Mouse (Mus musculus) cerebellum, adult 2 months (tissue): Measurements from ENCODE around the gene Tmem109. TPM values are rescaled to one million over a fixed set of nuclear protein-coding genes. Genes with fewer than 3 reads are reported as not detected.

ENCODE experiments used
- DNase-seq, 2 experiments: peaks; one replicate each; pipeline ENCODE4 v3.0.0; 2021
- H3K27ac ChIP-seq: fragments of 200-500 bp; 2 replicates; pipeline ENCODE4 v1.5.1; 2012; ENCODE audit warnings: low read length, control low read depth, inconsistent platforms; ENCODE audit not compliant: insufficient read depth
- H3K27me3 ChIP-seq: fragments of 200-500 bp; 2 replicates; pipeline ENCODE4 v1.6.1; 2012; ENCODE audit warnings: inconsistent platforms, mild to moderate bottlenecking, low read length, moderate library complexity; ENCODE audit not compliant: control insufficient read depth, insufficient read depth
- H3K4me1 ChIP-seq: fragments of 200-500 bp; 2 replicates; pipeline ENCODE4 v1.6.1; 2011; ENCODE audit warnings: low read length; ENCODE audit not compliant: control insufficient read depth, insufficient read depth
- H3K4me3 ChIP-seq: fragments of 200-500 bp; replicated peaks from 2 replicates; pipeline ENCODE3; 2011; ENCODE audit warnings: mild to moderate bottlenecking, low read depth, low read length, control low read depth; ENCODE audit not compliant: insufficient read depth
- CTCF ChIP-seq: fragments of 200-500 bp; IDR thresholded peaks from 2 replicates; pipeline ENCODE4 v1.5.1; 2011; ENCODE audit warnings: low read depth, mild to moderate bottlenecking, control low read depth, low read length, moderate library complexity, borderline replicate concordance; ENCODE audit not compliant: insufficient read depth
- POLR2A ChIP-seq: fragments of 200-500 bp; IDR thresholded peaks from 2 replicates; pipeline ENCODE4 v1.6.1; 2011; ENCODE audit warnings: low read length, control low read depth, borderline replicate concordance; ENCODE audit not compliant: insufficient read depth
- WGBS: fragments of 180-500 bp; shearing (Covaris S2); methylation state at CpG from one replicate; pipeline ENCODE4 v1.1.7; 2018; 5-methylcytosine and 5-hydroxymethylcytosine counted together
- polyA plus RNA-seq: library from polyadenylated mRNA; depleted of rRNA; stranded (reverse); fragments of >200 nt; gene quantifications from 2 replicates; pipeline ENCODE4 v1.2.3, GENCODE M21; 2012

The Tmem109 gene
- polyA plus RNA-seq, 1 experiment, result 109 TPM

GRCm38 (mm10) chr19:10916506-10916905, 34.7 kb upstream of the Tmem109 start:
- TF ChIP-seq POLR2A, result no peak
- no peak for TF ChIP-seq CTCF
- whole genome bisulfite sequencing, result 65% methylated on average over 5 of the region's 5 CpGs
- peaks cover 9% of the 10 kb centered on the region for H3K4me1 ChIP-seq
- DNase-seq, result no peak
- no peak overlapping the region for H3K27ac ChIP-seq
- no peak overlapping the region for H3K4me3 ChIP-seq
- H3K27me3 ChIP-seq, result no peaks in the 10 kb centered on the region

GRCm38 (mm10) chr19:10914870-10915269, 33.1 kb upstream of the Tmem109 start:
- no peak for DNase-seq
- Histone ChIP-seq H3K27me3 (no peaks in the 10 kb centered on the region), H3K27ac (no peak overlapping the region), H3K4me1 (peaks cover 9% of the 10 kb centered on the region), H3K4me3 (no peak overlapping the region)
- no peak for TF ChIP-seq POLR2A
- TF ChIP-seq CTCF, result no peak
- WGBS, result 82% methylated on average over 2 of the region's 2 CpGs

- WGBS, result 64% methylated on average over 7 of the region's 7 CpGs
These were observed 32.5 kb upstream of the Tmem109 start for GRCm38 (mm10) chr19:10914291-10914690.

GRCm38 (mm10) chr19:10909087-10909721, 27.4 kb upstream of the Tmem109 start:
- DNase-seq, result no peak
- TF ChIP-seq POLR2A (no peak), CTCF (no peak)
- H3K27me3 ChIP-seq, result no peaks in the 10 kb centered on the region
- no peak overlapping the region for H3K27ac ChIP-seq
- 87% methylated on average over 6 of the region's 6 CpGs for WGBS
- H3K4me3 ChIP-seq, result no peak overlapping the region
- no peaks in the 10 kb centered on the region for H3K4me1 ChIP-seq

More at GRCm38 (mm10) chr19:10914291-10914690, 32.5 kb upstream of the Tmem109 start:
- peaks cover 9% of the 10 kb centered on the region for H3K4me1 ChIP-seq
- TF ChIP-seq POLR2A (no peak), CTCF (no peak)
- no peaks in the 10 kb centered on the region for H3K27me3 ChIP-seq
- no peak overlapping the region for H3K4me3 ChIP-seq
- H3K27ac ChIP-seq, result no peak overlapping the region
- DNase-seq, result no peak

- Histone ChIP-seq H3K4me1 (no peaks in the 10 kb centered on the region), H3K4me3 (no peak overlapping the region), H3K27ac (no peak overlapping the region), H3K27me3 (no peaks in the 10 kb centered on the region)
- 51% methylated on average over 3 of the region's 3 CpGs for WGBS
- DNase-seq, result peak; percentile 58 to 59
- TF ChIP-seq POLR2A (no peak), CTCF (peak; percentile 83)
These were observed 26.1 kb upstream of the Tmem109 start for GRCm38 (mm10) chr19:10907891-10908290.

GRCm38 (mm10) chr19:10905728-10906000, 23.9 kb upstream of the Tmem109 start:
- no peak for TF ChIP-seq POLR2A
- TF ChIP-seq CTCF, result no peak
- 76% methylated on average over 5 of the region's 5 CpGs for WGBS
- no peak overlapping the region for H3K4me3 ChIP-seq
- DNase-seq, result no peak
- no peaks in the 10 kb centered on the region for H3K27me3 ChIP-seq
- peak overlapping the region; percentile 71; the same call in 1 of the 2 replicates for H3K27ac ChIP-seq
- H3K4me1 ChIP-seq, result no peaks in the 10 kb centered on the region

GRCm38 (mm10) chr19:10904927-10905727, 23.3 kb upstream of the Tmem109 start:
- TF ChIP-seq CTCF (no peak), POLR2A (no peak)
- Histone ChIP-seq H3K27me3 (no peaks in the 10 kb centered on the region), H3K27ac (peak overlapping the region; percentile 71; the same call in 1 of the 2 replicates), H3K4me3 (no peak overlapping the region), H3K4me1 (no peaks in the 10 kb centered on the region; the same call in 1 of the 2 replicates)
- 36% methylated on average over 7 of the region's 7 CpGs for WGBS
- DNase-seq, result peak in 1 of 2 experiments; percentile 48

GRCm38 (mm10) chr19:10904512-10904911, 22.7 kb upstream of the Tmem109 start:
- WGBS, result 80% methylated on average over 5 of the region's 5 CpGs
- no peak overlapping the region for H3K27ac ChIP-seq

More at GRCm38 (mm10) chr19:10904512-10904911, 22.7 kb upstream of the Tmem109 start:
- no peak for TF ChIP-seq CTCF
- no peak for TF ChIP-seq POLR2A
- Histone ChIP-seq H3K4me3 (no peak overlapping the region), H3K4me1 (no peaks in the 10 kb centered on the region; the same call in 1 of the 2 replicates), H3K27me3 (no peaks in the 10 kb centered on the region)
- no peak for DNase-seq
